Mouse (Mus musculus) megakaryocyte, embryonic 14.5 days (primary cell): ENCODE measurements around the gene Mrpl33.

Experiments used
- FLI1 ChIP-seq: IDR thresholded peaks from 2 replicates; pipeline ENCODE4 v1.6.1; 2012; ENCODE audit warnings: low read length, inconsistent platforms, mixed read lengths
- GATA1 ChIP-seq: IDR thresholded peaks from 3 replicates; pipeline ENCODE4 v1.6.1; 2012; ENCODE audit warnings: mixed read lengths, low read length, inconsistent platforms, borderline replicate concordance

DNA sequence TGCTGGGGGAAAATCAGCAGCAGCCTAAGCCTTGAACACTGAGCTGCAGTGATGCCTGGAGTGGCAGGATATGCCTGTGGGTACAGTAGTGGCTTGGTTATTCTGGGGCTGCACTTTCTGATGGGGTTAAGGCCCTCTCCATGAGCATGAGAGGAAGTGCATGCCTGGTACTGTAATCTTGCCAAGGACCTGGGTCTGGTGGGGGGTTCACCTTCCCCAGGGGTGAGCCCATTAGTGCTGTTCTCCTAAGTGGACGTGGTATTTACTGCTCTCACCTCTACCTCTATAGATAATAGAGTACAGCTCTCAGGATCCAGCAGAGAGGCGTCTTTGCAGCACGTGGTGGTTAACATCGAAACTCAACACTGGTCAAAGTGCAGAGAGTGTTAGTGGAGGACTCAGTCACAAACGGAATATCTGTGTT lies 117.1 kb downstream of the Mrpl33 start:
- no peak for TF ChIP-seq GATA1
- no peak for TF ChIP-seq FLI1
